Mouse (Mus musculus): ENCODE data around the gene Ces2a. TPM values are rescaled to one million over a fixed set of nuclear protein-coding genes. Genes with fewer than 3 reads are reported as not detected.

The Ces2a gene
- polyA plus RNA-seq (2015; fragmentation: Nextera tagmentation; extraction: Ambion mirVana), result 0.22 and 0.24 TPM in 2 replicates

DNA sequence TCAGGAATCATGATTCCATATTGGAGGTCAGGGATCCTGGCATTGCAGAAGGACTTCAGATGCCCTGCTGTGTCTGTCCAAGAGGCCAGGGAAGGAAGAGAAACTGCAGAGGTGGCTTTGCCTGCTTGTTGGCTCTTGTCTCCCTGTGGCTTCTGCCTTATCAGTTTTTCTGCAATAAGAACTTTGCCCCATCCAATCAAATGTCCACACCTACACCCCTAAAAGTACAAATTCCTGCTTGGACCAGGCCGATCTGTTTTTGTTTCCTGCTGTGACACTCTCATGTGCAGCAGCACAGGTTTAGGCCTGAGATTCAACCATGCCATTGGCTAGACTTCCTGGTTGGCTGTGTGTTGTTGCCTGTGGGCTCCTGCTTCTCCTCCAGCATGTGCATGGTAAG lies at the start of gene Ces2a:
Ces2a (plus strand) TSS at position 251 of the 400 bp plus-strand sequence.
- no peak within 1 kb of the TSS for H3K27ac ChIP-seq
- H3K4me1 ChIP-seq (replicated peaks; ENCODE audit: insufficient read depth, low read length), result no peaks in the 10 kb centered on the region
- H3K36me3 ChIP-seq (ENCODE audit: insufficient read depth, low read length), result no peaks in the 10 kb centered on the region
- no peak within 1 kb of the TSS for H3K4me2 ChIP-seq (ENCODE audit: low read length)
- ATAC-seq (replicated peaks; ENCODE audit: low FRiP score, low read depth) (no peak), DNase-seq (ENCODE audit: low spot score) (no peak)
- H3K27me3 ChIP-seq (ENCODE audit: insufficient read depth, low read length), result no peaks in the 10 kb centered on the region
- H3K9me3 ChIP-seq (replicated peaks; ENCODE audit: low read length), result no peaks in the 10 kb centered on the region
- H3K9ac ChIP-seq (ENCODE audit: low read depth, low read length), result no peak within 1 kb of the TSS
- WGBS, result 88% methylated on average over 1 of the region's 1 CpGs
- no peak for TF ChIP-seq CTCF (IDR thresholded peaks at IDR 0.05; ENCODE audit: low read depth)
- no peak within 1 kb of the TSS for H3K4me3 ChIP-seq (replicated peaks; ENCODE audit: low read depth, low read length)

DNA sequence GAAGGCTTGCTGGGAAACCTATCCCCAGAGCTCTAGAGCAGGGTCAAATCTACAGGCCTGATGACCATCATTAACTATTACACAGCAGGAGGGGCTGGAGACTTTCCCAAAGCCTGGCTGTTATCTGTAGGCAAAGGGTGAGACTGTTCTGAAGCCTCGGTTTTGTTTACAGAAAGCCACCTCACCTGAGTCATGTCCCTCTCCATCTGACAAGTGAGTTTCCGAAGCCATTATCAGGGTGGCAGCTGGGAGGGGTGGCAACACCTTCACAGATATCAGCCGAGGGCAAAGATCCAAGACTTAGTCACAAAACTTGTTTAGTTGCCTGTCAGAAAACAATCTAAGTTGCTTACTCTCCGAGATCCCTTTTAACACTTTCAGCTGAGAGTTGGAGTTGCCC lies 45.4 kb upstream of the Ces2a start:
- H3K4me1 ChIP-seq (replicated peaks; ENCODE audit: insufficient read depth, low read length), result no peaks in the 10 kb centered on the region
- H3K36me3 ChIP-seq (ENCODE audit: insufficient read depth, low read length), result no peaks in the 10 kb centered on the region
- H3K4me3 ChIP-seq (replicated peaks; ENCODE audit: low read depth, low read length), result no peak overlapping the region
- no peak for TF ChIP-seq CTCF (IDR thresholded peaks at IDR 0.05; ENCODE audit: low read depth)
- no peak overlapping the region for H3K9ac ChIP-seq (ENCODE audit: low read depth, low read length)
- no peaks in the 10 kb centered on the region for H3K9me3 ChIP-seq (replicated peaks; ENCODE audit: low read length)
- no peak for ATAC-seq (replicated peaks; ENCODE audit: low FRiP score, low read depth)
- 72% methylated on average over 4 of the region's 4 CpGs for WGBS
- no peak overlapping the region for H3K4me2 ChIP-seq (ENCODE audit: low read length)
- H3K27ac ChIP-seq, result no peak overlapping the region
- H3K27me3 ChIP-seq (ENCODE audit: insufficient read depth, low read length), result no peaks in the 10 kb centered on the region
- no peak for DNase-seq (ENCODE audit: low spot score)

DNA sequence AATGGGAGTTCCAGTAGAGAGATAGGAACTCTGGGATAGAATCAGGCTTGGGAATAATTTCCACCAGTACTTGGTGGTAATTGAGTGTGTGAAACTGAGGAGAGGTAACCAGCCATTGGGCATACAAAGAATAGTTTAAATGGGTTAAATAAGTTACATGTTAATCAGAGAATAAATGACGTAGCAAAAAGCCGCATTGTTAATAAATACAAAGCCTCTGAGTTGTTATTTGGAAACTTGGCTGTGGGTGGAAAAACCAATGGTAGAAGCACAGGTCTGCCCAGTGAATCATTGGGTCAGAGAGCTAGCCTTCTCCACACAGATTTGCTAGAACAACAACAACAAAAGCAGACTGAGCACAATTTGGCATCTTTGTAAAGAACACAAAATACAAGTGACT lies 35.2 kb upstream of the Ces2a start:
- Histone ChIP-seq H3K9ac (ENCODE audit: low read depth, low read length) (no peak overlapping the region), H3K27ac (no peak overlapping the region), H3K4me3 (replicated peaks; ENCODE audit: low read depth, low read length) (no peak overlapping the region), H3K36me3 (ENCODE audit: insufficient read depth, low read length) (no peaks in the 10 kb centered on the region), H3K27me3 (ENCODE audit: insufficient read depth, low read length) (no peaks in the 10 kb centered on the region), H3K9me3 (replicated peaks; ENCODE audit: low read length) (no peaks in the 10 kb centered on the region), H3K4me1 (replicated peaks; ENCODE audit: insufficient read depth, low read length) (no peaks in the 10 kb centered on the region), H3K4me2 (ENCODE audit: low read length) (no peak overlapping the region)
- ATAC-seq (replicated peaks; ENCODE audit: low FRiP score, low read depth), result no peak
- no peak for DNase-seq (ENCODE audit: low spot score)
- TF ChIP-seq CTCF (IDR thresholded peaks at IDR 0.05; ENCODE audit: low read depth), result no peak
- WGBS, result 69% methylated on average over 2 of the region's 2 CpGs

DNA sequence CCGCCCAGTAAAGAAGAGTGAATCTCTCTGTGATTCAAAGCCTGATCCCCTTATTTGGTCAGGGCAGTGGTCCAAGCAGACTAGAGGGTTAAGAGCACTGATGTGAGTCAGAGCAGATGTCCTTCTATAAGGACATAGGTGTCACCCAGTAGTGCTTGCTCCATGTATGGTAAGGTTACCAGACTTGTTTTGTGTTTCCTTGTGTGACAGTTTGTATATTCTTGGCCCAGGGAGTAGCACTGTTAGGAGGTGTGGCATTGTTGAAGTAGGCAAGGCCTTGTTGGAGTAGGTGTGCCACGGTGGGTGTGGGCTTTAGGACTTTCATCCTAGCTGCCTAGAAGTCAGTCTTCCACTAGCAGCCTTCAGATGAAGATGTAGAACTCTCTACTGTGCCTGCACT lies 31.9 kb upstream of the Ces2a start:
- Histone ChIP-seq H3K9ac (ENCODE audit: low read depth, low read length) (no peak overlapping the region), H3K27me3 (ENCODE audit: insufficient read depth, low read length) (no peaks in the 10 kb centered on the region), H3K4me2 (ENCODE audit: low read length) (no peak overlapping the region), H3K4me3 (replicated peaks; ENCODE audit: low read depth, low read length) (no peak overlapping the region), H3K36me3 (ENCODE audit: insufficient read depth, low read length) (no peaks in the 10 kb centered on the region), H3K4me1 (replicated peaks; ENCODE audit: insufficient read depth, low read length) (no peaks in the 10 kb centered on the region), H3K27ac (no peak overlapping the region), H3K9me3 (replicated peaks; ENCODE audit: low read length) (no peaks in the 10 kb centered on the region)
- DNase-seq (ENCODE audit: low spot score) (no peak), ATAC-seq (replicated peaks; ENCODE audit: low FRiP score, low read depth) (no peak)
- 83% methylated on average over 2 of the region's 2 CpGs for WGBS
- TF ChIP-seq CTCF (IDR thresholded peaks at IDR 0.05; ENCODE audit: low read depth), result no peak

DNA sequence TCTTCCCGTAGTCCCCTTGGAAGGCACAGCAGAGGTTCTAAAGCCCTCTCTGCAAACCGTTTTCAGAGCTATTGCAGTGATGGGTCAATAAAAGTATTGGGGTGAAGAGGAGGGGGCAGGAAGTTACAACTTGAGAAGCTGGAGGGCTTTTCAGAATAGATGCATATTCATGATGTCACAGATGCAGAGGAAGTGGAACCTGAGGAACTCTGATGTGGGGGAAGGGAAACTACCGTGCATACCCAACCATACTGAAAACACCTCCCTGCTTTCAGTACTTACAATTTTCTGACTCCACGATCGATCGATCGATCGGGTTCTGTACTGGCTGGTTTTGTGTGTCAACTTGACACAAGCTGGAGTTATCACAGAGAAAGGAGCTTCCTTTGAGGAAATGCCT lies 12.6 kb upstream of the Ces2a start:
- Histone ChIP-seq H3K36me3 (ENCODE audit: insufficient read depth, low read length) (no peaks in the 10 kb centered on the region), H3K4me1 (replicated peaks; ENCODE audit: insufficient read depth, low read length) (no peaks in the 10 kb centered on the region), H3K9ac (ENCODE audit: low read depth, low read length) (no peak overlapping the region), H3K4me2 (ENCODE audit: low read length) (no peak overlapping the region), H3K27me3 (ENCODE audit: insufficient read depth, low read length) (no peaks in the 10 kb centered on the region), H3K4me3 (replicated peaks; ENCODE audit: low read depth, low read length) (no peak overlapping the region), H3K9me3 (replicated peaks; ENCODE audit: low read length) (no peaks in the 10 kb centered on the region), H3K27ac (no peak overlapping the region)
- ATAC-seq (replicated peaks; ENCODE audit: low FRiP score, low read depth), result no peak
- 70% methylated on average over 8 of the region's 8 CpGs for WGBS
- no peak for TF ChIP-seq CTCF (IDR thresholded peaks at IDR 0.05; ENCODE audit: low read depth)
- no peak for DNase-seq (ENCODE audit: low spot score)

DNA sequence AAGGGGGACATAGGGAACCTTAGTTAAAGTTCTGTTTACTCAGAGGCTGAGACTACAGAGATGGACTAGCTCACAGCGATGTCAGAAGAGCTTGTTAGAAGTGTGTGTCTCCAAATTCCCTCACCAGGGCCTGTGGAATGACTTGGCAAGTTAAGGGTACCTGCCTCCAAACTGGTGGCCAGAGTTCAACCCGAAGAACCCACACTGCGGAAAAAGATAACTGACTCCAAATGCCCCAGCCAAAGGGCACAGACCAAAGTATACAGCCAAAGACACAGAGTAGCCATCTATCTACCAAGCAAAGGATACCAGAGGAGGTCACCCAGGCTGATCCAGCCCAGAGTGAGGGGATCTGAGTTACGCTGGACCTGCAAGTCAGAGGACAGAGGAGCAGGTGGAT lies 2.4 kb upstream of the Ces2a start:
- H3K9me3 ChIP-seq (replicated peaks; ENCODE audit: low read length), result no peaks in the 10 kb centered on the region
- no peak overlapping the region for H3K4me2 ChIP-seq (ENCODE audit: low read length)
- WGBS, result 88% methylated on average over 4 of the region's 4 CpGs
- ATAC-seq (replicated peaks; ENCODE audit: low FRiP score, low read depth), result no peak
- H3K9ac ChIP-seq (ENCODE audit: low read depth, low read length), result no peak overlapping the region
- TF ChIP-seq CTCF (IDR thresholded peaks at IDR 0.05; ENCODE audit: low read depth), result no peak
- H3K36me3 ChIP-seq (ENCODE audit: insufficient read depth, low read length), result no peaks in the 10 kb centered on the region
- no peak overlapping the region for H3K4me3 ChIP-seq (replicated peaks; ENCODE audit: low read depth, low read length)
- DNase-seq (ENCODE audit: low spot score), result no peak
- H3K27me3 ChIP-seq (ENCODE audit: insufficient read depth, low read length), result no peaks in the 10 kb centered on the region
- no peaks in the 10 kb centered on the region for H3K4me1 ChIP-seq (replicated peaks; ENCODE audit: insufficient read depth, low read length)
- no peak overlapping the region for H3K27ac ChIP-seq

DNA sequence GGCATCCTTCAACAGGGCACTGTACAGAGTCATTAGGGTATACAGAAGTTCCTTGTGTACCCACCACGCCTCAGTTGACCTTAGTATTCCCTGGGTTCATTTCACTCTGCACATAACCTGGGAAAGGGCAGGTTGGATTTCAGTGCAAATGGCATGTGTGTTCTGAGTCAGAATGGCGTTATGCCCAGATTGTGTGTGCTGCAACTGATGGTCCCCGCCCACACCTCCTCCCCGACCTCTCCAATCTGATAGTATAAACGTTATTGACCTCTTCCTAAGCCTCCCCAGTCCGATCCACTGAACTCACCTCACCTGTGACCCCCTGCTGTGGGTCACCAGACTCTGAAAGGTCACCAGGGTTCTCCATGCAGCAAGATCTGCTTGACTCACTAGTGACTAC lies 1.8 kb upstream of the Ces2a start:
- no peaks in the 10 kb centered on the region for H3K9me3 ChIP-seq (replicated peaks; ENCODE audit: low read length)
- DNase-seq (ENCODE audit: low spot score) (no peak), ATAC-seq (replicated peaks; ENCODE audit: low FRiP score, low read depth) (no peak)
- 49% methylated on average over 6 of the region's 6 CpGs for WGBS
- no peak for TF ChIP-seq CTCF (IDR thresholded peaks at IDR 0.05; ENCODE audit: low read depth)
- no peaks in the 10 kb centered on the region for H3K36me3 ChIP-seq (ENCODE audit: insufficient read depth, low read length)
- no peak overlapping the region for H3K9ac ChIP-seq (ENCODE audit: low read depth, low read length)
- no peaks in the 10 kb centered on the region for H3K4me1 ChIP-seq (replicated peaks; ENCODE audit: insufficient read depth, low read length)
- no peaks in the 10 kb centered on the region for H3K27me3 ChIP-seq (ENCODE audit: insufficient read depth, low read length)
- H3K4me2 ChIP-seq (ENCODE audit: low read length), result no peak overlapping the region
- H3K27ac ChIP-seq, result no peak overlapping the region
- no peak overlapping the region for H3K4me3 ChIP-seq (replicated peaks; ENCODE audit: low read depth, low read length)
